8 mouse cellular contexts compared by ENCODE assay signal in genomic region chr4:155832321-155832720, GRCm38 (mm10). TPM values are rescaled to one million over a fixed set of nuclear protein-coding genes. Genes with fewer than 3 reads are reported as not detected.
DNase-seq lines count a peak whose midpoint lies in the region; ATAC-seq and TF ChIP-seq lines count a peak whose summit lies in the region.

No protein-coding gene starts in this region.

- no peak for TF ChIP-seq CTCF in kidney, adult 2 months (conservative IDR thresholded peaks at IDR 0.05; ENCODE audit: insufficient read depth, insufficient read length, low read depth, low read length)
- no peak for TF ChIP-seq CTCF in bone marrow macrophage, adult 2 months (IDR thresholded peaks at IDR 0.05; ENCODE audit: low read depth, low read length)

- WGBS in kidney, adult 2 months: 35% methylated on average over 10 of the region's 10 CpGs
- 58% methylated on average over 10 of the region's 10 CpGs for WGBS in hindbrain, embryonic 11.5 days
- 60% methylated on average over 10 of the region's 10 CpGs for WGBS in midbrain, embryonic 13.5 days

- H3K27ac ChIP-seq in kidney, adult 2 months (ENCODE audit: insufficient read depth, low read depth, low read length): no peak overlapping the region
- H3K27ac ChIP-seq in bone marrow macrophage, adult 2 months (ENCODE audit: insufficient read depth, low read depth, low read length): peak overlapping the region; percentile 54
- no peak overlapping the region for H3K27ac ChIP-seq in hindbrain, embryonic 11.5 days (ENCODE audit: low read depth, low read length)
- no peak overlapping the region for H3K27ac ChIP-seq in midbrain, embryonic 13.5 days

- peak overlapping the region; percentile 90 for H3K9ac ChIP-seq in hindbrain, embryonic 11.5 days (ENCODE audit: low read depth, low read length)
- peak overlapping the region; percentile 90 for H3K9ac ChIP-seq in midbrain, embryonic 13.5 days (replicated peaks)

- H3K4me3 ChIP-seq in kidney, adult 2 months (ENCODE audit: insufficient read depth, low read depth, low read length): peak overlapping the region; percentile 97
- peak overlapping the region; percentile 91 for H3K4me3 ChIP-seq in bone marrow macrophage, adult 2 months (ENCODE audit: insufficient read depth, low read length)
- peak overlapping the region; percentile 90 for H3K4me3 ChIP-seq in hindbrain, embryonic 11.5 days (ENCODE audit: low read depth, low read length)
- H3K4me3 ChIP-seq in midbrain, embryonic 13.5 days (replicated peaks): peak overlapping the region; percentile 92

- H3K4me2 ChIP-seq in hindbrain, embryonic 11.5 days (replicated peaks; ENCODE audit: low read depth, low read length): peak overlapping the region; percentile 97
- peak overlapping the region; percentile 96 for H3K4me2 ChIP-seq in midbrain, embryonic 13.5 days (replicated peaks)

- no peaks in the 10 kb centered on the region for H3K27me3 ChIP-seq in kidney, adult 2 months (replicated peaks; ENCODE audit: control insufficient read depth, insufficient read depth, low read length)
- no peaks in the 10 kb centered on the region for H3K27me3 ChIP-seq in hindbrain, embryonic 11.5 days (ENCODE audit: control insufficient read depth, insufficient read depth, low read length)
- no peaks in the 10 kb centered on the region for H3K27me3 ChIP-seq in midbrain, embryonic 13.5 days

- ATAC-seq in hindbrain, embryonic 11.5 days (ENCODE audit: low FRiP score): no peak
- no peak for ATAC-seq in midbrain, embryonic 13.5 days

- no peak for DNase-seq in kidney, adult 2 months
- no peak for DNase-seq in kidney, adult 8-10 months
- DNase-seq in hindbrain, embryonic 11.5 days (ENCODE audit: low spot score): no peak
- no peak for DNase-seq in adrenal gland, postnatal 10 days
- no peak for DNase-seq in right cerebral cortex, adult 2 months (ENCODE audit: low spot score in 2 of 2)
- no peak for DNase-seq in spleen, postnatal 14 days (ENCODE audit: low spot score in 2 of 2)

- no peaks in the 10 kb centered on the region for H3K9me3 ChIP-seq in hindbrain, embryonic 11.5 days (ENCODE audit: control insufficient read depth, low read length)
- H3K9me3 ChIP-seq in midbrain, embryonic 13.5 days: no peaks in the 10 kb centered on the region

- no peaks in the 10 kb centered on the region for H3K36me3 ChIP-seq in kidney, adult 2 months (ENCODE audit: control insufficient read depth, insufficient read depth, low read length)
- H3K36me3 ChIP-seq in hindbrain, embryonic 11.5 days (ENCODE audit: control insufficient read depth, insufficient read depth, low read length): no peaks in the 10 kb centered on the region; the same call in 1 of the 2 replicates
- peaks cover 20% of the 10 kb centered on the region for H3K36me3 ChIP-seq in midbrain, embryonic 13.5 days

- H3K4me1 ChIP-seq in kidney, adult 2 months (ENCODE audit: control insufficient read depth, insufficient read depth, low read length): peaks cover 13% of the 10 kb centered on the region; the same call in 1 of the 2 replicates
- peaks cover 28% of the 10 kb centered on the region for H3K4me1 ChIP-seq in bone marrow macrophage, adult 2 months (ENCODE audit: control insufficient read depth, insufficient read depth, low read length)
- peaks cover 4% of the 10 kb centered on the region; the same call in 1 of the 2 replicates for H3K4me1 ChIP-seq in hindbrain, embryonic 11.5 days (replicated peaks; ENCODE audit: control insufficient read depth, insufficient read depth, low read length)
- peaks cover 25% of the 10 kb centered on the region for H3K4me1 ChIP-seq in midbrain, embryonic 13.5 days (replicated peaks)

- no peak for TF ChIP-seq POLR2A in kidney, adult 2 months (IDR thresholded peaks at IDR 0.05; ENCODE audit: low read depth, low read length)
- no peak for TF ChIP-seq POLR2A in bone marrow macrophage, adult 2 months (IDR thresholded peaks at IDR 0.05; ENCODE audit: borderline replicate concordance, low read depth, low read length)

RNA-seq across cellular contexts. Expression of gene Aurkaip1, which starts 1.2 kb away (rescaled TPM):
- 164 and 195 TPM in 2 replicates for polyA plus RNA-seq in kidney, adult 2 months (2012; rRNA removed)
- polyA plus RNA-seq in bone marrow macrophage, adult 2 months (2012; ENCODE audit: insufficient read depth, insufficient read length, missing spikeins): 99.3 and 105 TPM in 2 replicates
- 112 and 123 TPM in 2 replicates for polyA plus RNA-seq in hindbrain, embryonic 11.5 days (2014; fragmentation: Nextera tagmentation; extraction: Ambion mirVana)
- polyA plus RNA-seq in midbrain, embryonic 13.5 days (2015; fragmentation: Nextera tagmentation; extraction: Ambion mirVana): 140 and 146 TPM in 2 replicates
- 100 to 1,000 TPM; 146 to 149 TPM for total RNA-seq in adrenal gland, postnatal 10 days (2021)

RNA-seq across cellular contexts. Expression of gene Mxra8, which starts 7.2 kb away (rescaled TPM):
- polyA plus RNA-seq in kidney, adult 2 months (2012; rRNA removed): 98.0 and 115 TPM in 2 replicates
- polyA plus RNA-seq in bone marrow macrophage, adult 2 months (2012; ENCODE audit: insufficient read depth, insufficient read length, missing spikeins): 1.2 and 2.7 TPM in 2 replicates
- polyA plus RNA-seq in hindbrain, embryonic 11.5 days (2014; fragmentation: Nextera tagmentation; extraction: Ambion mirVana): 31.1 and 36.8 TPM in 2 replicates
- 17.9 and 22.2 TPM in 2 replicates for polyA plus RNA-seq in midbrain, embryonic 13.5 days (2015; fragmentation: Nextera tagmentation; extraction: Ambion mirVana)
- 10 to 100 TPM; 56.6 to 59.6 TPM for total RNA-seq in adrenal gland, postnatal 10 days (2021)

RNA-seq across cellular contexts. Expression of gene Dvl1, which starts 14.9 kb away (rescaled TPM):
- polyA plus RNA-seq in kidney, adult 2 months (2012; rRNA removed): 123 and 174 TPM in 2 replicates
- polyA plus RNA-seq in bone marrow macrophage, adult 2 months (2012; ENCODE audit: insufficient read depth, insufficient read length, missing spikeins): 20.9 and 27.3 TPM in 2 replicates
- polyA plus RNA-seq in hindbrain, embryonic 11.5 days (2014; fragmentation: Nextera tagmentation; extraction: Ambion mirVana): 7.5 and 8.8 TPM in 2 replicates
- polyA plus RNA-seq in midbrain, embryonic 13.5 days (2015; fragmentation: Nextera tagmentation; extraction: Ambion mirVana): 8.1 and 8.4 TPM in 2 replicates
- 10 to 100 TPM; 58.2 to 59.0 TPM for total RNA-seq in adrenal gland, postnatal 10 days (2021)

RNA-seq across cellular contexts. Expression of gene Ccnl2, which starts 20.0 kb away (rescaled TPM):
- 54.1 and 56.8 TPM in 2 replicates for polyA plus RNA-seq in kidney, adult 2 months (2012; rRNA removed)
- 100 and 112 TPM in 2 replicates for polyA plus RNA-seq in bone marrow macrophage, adult 2 months (2012; ENCODE audit: insufficient read depth, insufficient read length, missing spikeins)
- 163 and 170 TPM in 2 replicates for polyA plus RNA-seq in hindbrain, embryonic 11.5 days (2014; fragmentation: Nextera tagmentation; extraction: Ambion mirVana)
- 182 and 189 TPM in 2 replicates for polyA plus RNA-seq in midbrain, embryonic 13.5 days (2015; fragmentation: Nextera tagmentation; extraction: Ambion mirVana)
- 100 to 1,000 TPM in 1 of 2 experiments, 10 to 100 TPM in 1; 82.7 to 124 TPM for total RNA-seq in adrenal gland, postnatal 10 days (2021)

RNA-seq across cellular contexts. Expression of gene Mrpl20, which starts 29.6 kb away (rescaled TPM):
- 83.1 and 91.1 TPM in 2 replicates for polyA plus RNA-seq in kidney, adult 2 months (2012; rRNA removed)
- polyA plus RNA-seq in bone marrow macrophage, adult 2 months (2012; ENCODE audit: insufficient read depth, insufficient read length, missing spikeins): 81.6 and 99.5 TPM in 2 replicates
- polyA plus RNA-seq in hindbrain, embryonic 11.5 days (2014; fragmentation: Nextera tagmentation; extraction: Ambion mirVana): 238 and 242 TPM in 2 replicates
- 259 and 262 TPM in 2 replicates for polyA plus RNA-seq in midbrain, embryonic 13.5 days (2015; fragmentation: Nextera tagmentation; extraction: Ambion mirVana)
- total RNA-seq in adrenal gland, postnatal 10 days (2021): 100 to 1,000 TPM; 149 to 168 TPM
